Mouse (Mus musculus) urinary bladder, postnatal 14 days (tissue): ENCODE measurements around the gene Trir.

Experiments used
- DNase-seq: peaks from one replicate; pipeline ENCODE4 v3.0.0; 2021; ENCODE audit warnings: low spot score

The Trir gene

GRCm38 (mm10) chr8:85026670-85027515 lies at the start of gene Trir:
TSS of gene Trir (plus strand) at chr8:85026823.
- peak; percentile 97 for DNase-seq

GRCm38 (mm10) chr8:84977435-84978247 lies 49.0 kb upstream of the Trir start:
- peak; percentile 67 for DNase-seq

GRCm38 (mm10) chr8:84978248-84978940 lies 48.2 kb upstream of the Trir start, which contains the start of gene Junb:
TSS of gene Junb (minus strand) at chr8:84978718.
- DNase-seq, result peak; percentile 95

- DNase-seq, result peak; percentile 94
These were observed 46.8 kb upstream of the Trir start for GRCm38 (mm10) chr8:84979599-84980421.

- peak; percentile 89 for DNase-seq
These were observed 45.8 kb upstream of the Trir start for GRCm38 (mm10) chr8:84980622-84981358.

- peak; percentile 81 for DNase-seq
These were observed 44.8 kb upstream of the Trir start for GRCm38 (mm10) chr8:84981644-84982498.

- DNase-seq, result peak; percentile 58
These were observed 44.1 kb upstream of the Trir start for GRCm38 (mm10) chr8:84982499-84983011.

GRCm38 (mm10) chr8:84984294-84985048 lies 42.2 kb upstream of the Trir start:
- peak; percentile 78 for DNase-seq

- DNase-seq, result no peak
These were observed 41.5 kb upstream of the Trir start for GRCm38 (mm10) chr8:84985049-84985683.

GRCm38 (mm10) chr8:84985684-84986378 lies 40.8 kb upstream of the Trir start:
- peak; percentile 92 for DNase-seq

GRCm38 (mm10) chr8:84986379-84986945 lies 40.2 kb upstream of the Trir start:
- DNase-seq, result no peak

- DNase-seq, result no peak
These were observed 39.2 kb upstream of the Trir start for GRCm38 (mm10) chr8:84987388-84987787.

GRCm38 (mm10) chr8:84987903-84988302 lies 38.7 kb upstream of the Trir start:
- DNase-seq, result no peak

- DNase-seq, result peak; percentile 75
These were observed 37.3 kb upstream of the Trir start for GRCm38 (mm10) chr8:84989311-84989731.

- DNase-seq, result peak; percentile 98
These were observed 36.8 kb upstream of the Trir start for GRCm38 (mm10) chr8:84989810-84990209.

- DNase-seq, result peak; percentile 98
These were observed 36.3 kb upstream of the Trir start, which contains the start of gene Hook2 for GRCm38 (mm10) chr8:84990349-84990748. TSS of gene Hook2 (plus strand) at chr8:84990603.

- DNase-seq, result peak; percentile 87
These were observed 35.8 kb upstream of the Trir start for GRCm38 (mm10) chr8:84990836-84991235.
